Comparison of ENCODE assay signal across 12 mouse cellular contexts in the genomic region with DNA sequence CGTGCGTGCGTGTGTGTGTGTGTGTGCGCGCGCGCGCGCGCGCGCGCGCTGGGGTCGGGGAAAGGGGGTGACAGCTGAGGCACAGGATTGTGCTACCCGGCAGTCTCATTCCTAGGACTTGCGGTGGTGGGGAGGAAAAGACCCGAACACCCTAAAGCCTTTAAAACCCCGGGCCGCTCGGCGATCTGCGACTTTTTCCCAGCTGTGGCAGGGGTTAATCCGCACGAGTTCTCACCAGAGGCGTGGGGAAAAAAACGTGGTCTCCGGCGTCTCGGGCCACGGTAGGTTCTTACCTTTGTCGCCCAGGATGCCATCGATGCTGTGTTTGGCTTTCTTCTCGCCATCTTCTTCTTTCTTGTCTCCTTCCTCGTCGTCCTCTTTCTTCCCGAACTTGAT. TPM values are rescaled to one million over a fixed set of nuclear protein-coding genes. Genes with fewer than 3 reads are reported as not detected.
DNase-seq lines count a peak whose midpoint lies in the region; ATAC-seq and TF ChIP-seq lines count a peak whose summit lies in the region.
"Had no signal": no experiment of that assay in that cellular context is flagged by ENCODE, and none has a peak within 500 bp of the region (broad histone marks: within the 10 kb centered on the region; RNA-seq: fewer than 3 reads in every experiment).

No protein-coding gene starts in this region.

- WGBS in neural tube, embryonic 11.5 days, result 4% methylated on average over 36 of the region's 37 CpGs
- under 1% methylated on average over 37 of the region's 37 CpGs for WGBS in forebrain, embryonic 15.5 days
- 2% methylated on average over 25 of the region's 37 CpGs for WGBS in limb, embryonic 14.5 days

- H3K4me1 ChIP-seq in neural tube, embryonic 11.5 days (ENCODE audit: control insufficient read depth, insufficient read depth, low read length), result peaks cover 38% of the 10 kb centered on the region
- peaks cover 38% of the 10 kb centered on the region for H3K4me1 ChIP-seq in forebrain, embryonic 15.5 days
- H3K4me1 ChIP-seq in limb, embryonic 14.5 days (ENCODE audit: control insufficient read depth, insufficient read depth, low read length), result peaks cover 2% of the 10 kb centered on the region; the same call in 1 of the 2 replicates

- H3K4me2 ChIP-seq in neural tube, embryonic 11.5 days (ENCODE audit: low read depth), result peak overlapping the region; percentile 35
- peak overlapping the region; percentile 22; the same call in 1 of the 2 replicates for H3K4me2 ChIP-seq in forebrain, embryonic 15.5 days (replicated peaks)
- 0 out of 2 replicates have a peak overlapping the region, but pooled peaks have one; percentile 5 for H3K4me2 ChIP-seq in limb, embryonic 14.5 days (replicated peaks; ENCODE audit: low read depth, low read length, severe bottlenecking)

- no peak for TF ChIP-seq POLR2A in limb, embryonic 14.5 days (IDR thresholded peaks at IDR 0.05; ENCODE audit: borderline replicate concordance, extremely low read depth, insufficient read depth, insufficient read length)

- no peaks in the 10 kb centered on the region for H3K9me3 ChIP-seq in neural tube, embryonic 11.5 days (ENCODE audit: control insufficient read depth, low read length)
- H3K9me3 ChIP-seq in forebrain, embryonic 15.5 days, result no peaks in the 10 kb centered on the region
- no peaks in the 10 kb centered on the region for H3K9me3 ChIP-seq in limb, embryonic 14.5 days (ENCODE audit: control insufficient read depth, low read length)

- H3K36me3 ChIP-seq in neural tube, embryonic 11.5 days (ENCODE audit: control insufficient read depth, insufficient read depth, low read length), result no peaks in the 10 kb centered on the region
- no peaks in the 10 kb centered on the region for H3K36me3 ChIP-seq in forebrain, embryonic 15.5 days
- H3K36me3 ChIP-seq in limb, embryonic 14.5 days (ENCODE audit: control insufficient read depth, insufficient read depth, low read length), result no peaks in the 10 kb centered on the region

- no peak for DNase-seq in neural tube, embryonic 11.5 days (ENCODE audit: low spot score)
- no peak for DNase-seq in neural tube, embryonic 10.5 days (ENCODE audit: extremely low spot score, low spot score)
- no peak for DNase-seq in limb, embryonic 14.5 days (ENCODE audit: low spot score)
- DNase-seq in cerebellum, adult 18-20 months, result no peak
- DNase-seq in ovary, adult 18-20 months (ENCODE audit: low spot score), result no peak
- DNase-seq in urinary bladder, adult 2 months (ENCODE audit: low spot score), result no peak
- DNase-seq: cerebellum, adult 2 months; lung, adult 18-20 months; right cerebral cortex, postnatal 25 days had no signal

- peak overlapping the region; percentile 15; the same call in 1 of the 2 replicates for H3K4me3 ChIP-seq in neural tube, embryonic 11.5 days (ENCODE audit: low read depth, low read length)
- peak overlapping the region; percentile 20 for H3K4me3 ChIP-seq in forebrain, embryonic 15.5 days
- H3K4me3 ChIP-seq in limb, embryonic 14.5 days (replicated peaks; ENCODE audit: low read length), result peak overlapping the region; percentile 15

- no peak overlapping the region for H3K27ac ChIP-seq in neural tube, embryonic 11.5 days (ENCODE audit: low read depth, low read length)
- H3K27ac ChIP-seq in forebrain, embryonic 15.5 days (replicated peaks), result no peak overlapping the region
- no peak overlapping the region for H3K27ac ChIP-seq in limb, embryonic 14.5 days (replicated peaks; ENCODE audit: low read depth, low read length)
- H3K27ac ChIP-seq: stomach, postnatal 0 days had no signal

- H3K27me3 ChIP-seq in neural tube, embryonic 11.5 days (ENCODE audit: control insufficient read depth, insufficient read depth, low read length), result peaks cover 85% of the 10 kb centered on the region
- H3K27me3 ChIP-seq in forebrain, embryonic 15.5 days, result peaks cover 98% of the 10 kb centered on the region
- H3K27me3 ChIP-seq in limb, embryonic 14.5 days (ENCODE audit: control insufficient read depth, insufficient read depth, low read length), result peaks cover 98% of the 10 kb centered on the region

- no peak overlapping the region for H3K9ac ChIP-seq in neural tube, embryonic 11.5 days (ENCODE audit: low read length)
- H3K9ac ChIP-seq in forebrain, embryonic 15.5 days (replicated peaks), result no peak overlapping the region
- H3K9ac ChIP-seq in limb, embryonic 14.5 days (ENCODE audit: low read depth, low read length, severe bottlenecking), result no peak overlapping the region

- no peak for ATAC-seq in neural tube, embryonic 11.5 days (ENCODE audit: insufficient read depth, low FRiP score, low TSS enrichment)
- ATAC-seq in forebrain, embryonic 15.5 days (replicated peaks), result no peak
- no peak for ATAC-seq in limb, embryonic 14.5 days (ENCODE audit: low FRiP score, low read depth)

RNA-seq across cellular contexts. Expression of gene Pax7, which starts 5.0 kb away (rescaled TPM):
- polyA plus RNA-seq in neural tube, embryonic 11.5 days (2014; fragmentation: Nextera tagmentation; extraction: Ambion mirVana), result 3.4 and 3.8 TPM in 2 replicates
- polyA plus RNA-seq in forebrain, embryonic 15.5 days (2015; fragmentation: Nextera tagmentation; extraction: Ambion mirVana), result 0.08 TPM in 1 of 2 replicates, not detected in the other
- 4.7 and 7.0 TPM in 2 replicates for polyA plus RNA-seq in limb, embryonic 14.5 days (2012; rRNA removed)
- polyA plus RNA-seq in limb, embryonic 14.5 days (2014; fragmentation: Nextera tagmentation; extraction: Ambion mirVana), result 1.0 and 1.9 TPM in 2 replicates
- polyA plus RNA-seq in urinary bladder, adult 2 months (2012; rRNA removed), result not detected in 2 replicates
- polyA plus RNA-seq: kidney, embryonic 14.5 days; stomach, postnatal 0 days had no signal
